Mouse (Mus musculus): ENCODE results near the gene Sez6l2.

Gene Sez6l2

DNA sequence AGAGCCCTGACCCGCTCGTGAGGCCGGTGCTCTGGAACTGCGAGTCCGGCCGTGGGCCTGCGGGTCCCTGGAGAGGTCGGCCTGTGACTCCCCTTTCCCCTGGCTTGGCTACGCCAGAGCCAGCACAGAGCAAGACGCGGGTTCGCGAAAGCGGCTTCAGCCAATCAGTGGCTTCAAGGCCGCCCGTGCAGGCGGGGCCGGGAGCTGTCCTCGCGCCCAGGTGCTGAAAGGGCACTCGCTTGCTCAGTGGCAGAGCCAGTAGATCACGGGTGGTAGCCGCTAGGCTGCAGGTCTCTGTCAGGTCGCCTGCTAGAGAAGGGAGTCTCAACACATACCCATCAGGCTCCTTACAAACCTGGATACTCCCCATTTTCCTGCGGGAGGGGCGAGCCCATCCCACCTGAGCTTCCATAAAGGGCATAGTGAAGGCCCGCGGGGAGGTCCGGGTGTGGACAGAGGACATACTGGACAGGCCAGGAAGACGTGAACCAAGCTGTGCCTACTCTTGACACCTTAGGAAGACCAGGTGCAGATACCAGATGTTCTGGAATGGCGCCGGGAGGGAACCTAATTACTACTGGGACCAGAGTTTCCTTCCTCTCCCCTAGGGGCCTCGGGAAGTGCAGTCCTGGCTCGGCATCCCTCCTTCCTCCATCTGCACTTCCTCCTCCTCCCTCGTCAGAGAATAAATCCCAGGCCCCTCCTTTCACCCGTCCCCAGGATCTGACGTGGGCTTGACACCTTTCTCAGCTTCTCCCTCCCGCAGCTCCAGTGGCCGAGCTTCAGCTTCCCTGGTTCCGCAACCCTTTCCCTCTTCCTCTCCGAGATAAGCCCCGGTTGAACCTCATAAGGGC, at the start of gene Sez6l2:
Gene Sez6l2, plus strand, starts transcription at position 771 of the 854 bp plus-strand sequence.
- in situ Hi-C loops (cut with MboI, MseI): loop anchor here (5.0 to 10.0 kb wide), 4 partner anchors 107 to 1365 kb away; partner anchors contain the start of gene 4930451I11Rik (in 1 of the 2)

- in situ Hi-C loops (cut with MboI, MseI): no loop called here
These were observed 44.8 kb upstream of the Sez6l2 start for GRCm38 (mm10) chr7:126905590-126905989.

DNA sequence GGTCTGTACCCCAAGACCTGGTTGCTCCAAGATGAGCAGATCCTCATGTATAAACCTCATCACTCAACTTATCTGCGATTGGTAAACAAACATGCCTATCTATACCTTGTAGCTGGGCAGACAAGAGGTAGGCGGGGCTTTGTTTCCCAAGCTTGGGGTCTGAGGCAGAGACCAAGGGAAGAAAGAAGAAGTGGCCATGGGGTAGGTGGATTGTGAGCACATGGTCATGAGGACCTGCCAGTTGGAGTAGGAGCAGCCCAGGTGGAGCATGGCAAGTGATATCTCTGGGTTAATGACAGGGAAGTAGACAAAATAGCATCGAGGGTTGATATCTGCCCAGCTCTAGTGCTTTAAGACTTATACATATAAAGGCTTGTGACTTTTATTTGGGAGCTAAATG, 35.5 kb upstream of the Sez6l2 start:
- in situ Hi-C loops (cut with MboI, MseI): loop anchor here in 1 of 2 experiments (10.0 kb wide), 1 partner anchor 100 kb away; no protein-coding TSS in a partner anchor

DNA sequence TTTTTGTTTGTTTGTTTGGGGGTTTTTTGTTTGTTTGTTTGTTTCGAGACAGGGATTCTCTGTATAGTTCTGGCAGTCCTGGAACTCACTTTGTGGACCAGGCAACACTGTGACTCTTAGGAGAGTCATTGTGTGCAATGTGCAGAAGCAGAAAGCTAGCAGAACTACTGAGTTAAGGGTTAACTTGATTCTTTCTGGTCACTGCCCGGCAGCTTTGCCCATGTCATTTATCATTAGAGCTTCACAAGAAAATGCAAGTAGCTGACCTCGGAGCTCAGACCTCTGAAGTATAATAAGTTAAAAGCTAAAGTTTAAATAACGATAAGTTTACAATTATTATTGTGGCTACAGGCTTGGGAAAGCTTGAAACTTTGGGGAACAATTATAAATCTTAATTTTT, 32.0 kb upstream of the Sez6l2 start:
- in situ Hi-C loops (cut with MboI, MseI): loop anchor here in 1 of 2 experiments (10.0 kb wide), 1 partner anchor 104 kb away; no protein-coding TSS in a partner anchor

- in situ Hi-C loops (cut with MboI, MseI): loop anchor here in 1 of 2 experiments (10.0 kb wide), 1 partner anchor 105 kb away; no protein-coding TSS in a partner anchor
These were observed 30.4 kb upstream of the Sez6l2 start for GRCm38 (mm10) chr7:126919973-126920372.

GRCm38 (mm10) chr7:126921563-126921962, 28.8 kb upstream of the Sez6l2 start:
- in situ Hi-C loops (cut with MboI, MseI): no loop called here

GRCm38 (mm10) chr7:126922624-126923060, 27.7 kb upstream of the Sez6l2 start, which contains the start of gene Tmem219:
Gene Tmem219 (minus strand): TSS chr7:126922917.
- in situ Hi-C loops (cut with MboI, MseI): no loop called here

GRCm38 (mm10) chr7:126923999-126924398, 26.4 kb upstream of the Sez6l2 start:
- in situ Hi-C loops (cut with MboI, MseI): no loop called here

DNA sequence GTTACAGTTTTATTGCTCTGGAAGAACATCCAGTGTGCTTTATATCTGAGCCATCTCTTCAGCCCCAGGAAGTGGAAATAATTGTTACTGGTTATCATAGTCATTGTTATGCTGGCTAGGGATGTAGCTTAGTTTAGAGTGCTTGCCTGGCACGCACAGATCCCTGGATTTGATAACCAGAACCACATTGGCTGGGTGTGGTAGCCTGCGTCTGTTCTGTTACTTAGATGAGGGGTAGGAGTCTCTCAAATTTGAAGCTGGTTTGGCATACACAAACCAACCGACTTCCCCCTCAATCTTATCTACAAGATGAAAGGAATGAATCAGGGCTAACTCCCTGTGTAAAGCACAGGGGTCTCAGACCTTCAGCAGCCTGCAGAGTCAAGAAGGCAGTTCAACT, 24.1 kb upstream of the Sez6l2 start:
- in situ Hi-C loops (cut with MboI, MseI): no loop called here

DNA sequence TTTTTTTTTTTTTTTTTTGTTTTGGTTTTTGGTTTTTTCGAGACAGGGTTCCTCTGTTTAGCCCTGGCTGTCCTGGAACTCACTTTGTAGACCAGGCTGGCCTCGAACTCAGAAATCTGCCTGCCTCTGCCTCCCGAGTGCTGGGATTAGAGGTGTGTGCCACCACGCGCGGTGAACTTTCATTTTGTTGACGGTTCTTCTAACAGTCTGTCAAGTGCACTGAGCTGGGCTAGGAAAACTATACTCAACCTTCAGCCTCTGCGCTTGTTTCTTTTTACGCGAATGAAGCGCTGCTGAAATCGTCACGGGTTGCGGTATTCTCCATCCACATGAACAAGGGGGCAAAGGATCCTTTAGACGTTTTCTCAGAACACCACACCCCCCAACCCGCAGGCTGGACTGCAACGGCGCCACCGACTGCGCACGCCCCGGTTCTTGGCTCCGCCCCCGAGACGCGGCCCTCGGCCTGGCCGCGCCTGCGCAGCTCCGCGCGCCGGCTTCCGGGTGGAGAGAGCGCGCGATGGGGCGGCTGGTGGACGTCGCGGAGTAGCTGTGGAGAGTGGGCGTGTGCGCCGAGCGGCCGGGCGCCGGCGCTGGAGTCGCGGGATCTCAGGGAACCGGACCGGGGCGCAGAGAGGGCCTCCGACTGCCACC, 21.9 kb upstream of the Sez6l2 start, which contains the start of gene Kctd13:
Gene Kctd13, plus strand, starts transcription at position 496 of the 654 bp plus-strand sequence.
- in situ Hi-C loops (cut with MboI, MseI): no loop called here

DNA sequence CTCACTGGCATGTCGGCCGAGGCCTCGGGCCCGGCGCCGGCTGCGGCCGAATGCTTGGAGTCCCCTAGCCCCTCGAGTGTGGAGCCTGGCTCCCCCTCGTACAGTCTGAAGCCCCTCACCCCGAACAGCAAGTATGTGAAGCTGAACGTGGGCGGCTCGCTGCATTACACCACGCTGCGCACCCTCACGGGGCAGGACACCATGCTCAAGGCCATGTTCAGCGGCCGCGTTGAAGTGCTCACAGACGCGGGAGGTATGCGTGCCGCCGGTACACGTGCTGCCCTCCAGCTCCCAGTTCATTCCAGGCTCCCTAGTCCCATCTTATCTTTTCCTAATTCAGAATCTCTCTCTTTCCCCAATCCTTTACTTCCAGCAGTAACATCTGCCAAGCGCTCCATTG, 21.3 kb upstream of the Sez6l2 start:
- in situ Hi-C loops (cut with MboI, MseI): no loop called here

DNA sequence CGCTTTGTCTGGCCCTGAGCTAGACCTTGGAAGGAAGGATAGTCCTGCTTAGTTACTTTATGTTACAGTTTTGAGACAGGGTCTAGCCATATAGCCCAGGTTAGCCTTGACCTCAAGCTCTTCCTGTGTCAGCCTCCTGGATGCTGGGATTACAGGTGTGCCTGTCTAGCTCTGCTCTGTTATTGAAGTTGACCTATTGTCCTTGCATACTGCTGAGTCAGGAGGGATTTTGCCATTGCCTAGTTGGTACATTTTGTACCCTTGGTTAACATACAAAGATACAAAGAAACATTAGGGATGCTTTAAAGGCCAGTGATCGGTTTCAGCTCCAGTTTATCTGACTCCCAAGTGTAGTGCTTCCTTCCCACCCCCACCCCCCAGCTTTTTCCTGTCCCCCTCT, 17.7 kb upstream of the Sez6l2 start:
- in situ Hi-C loops (cut with MboI, MseI): loop anchor here in 1 of 2 experiments (5.0 kb wide), 1 partner anchor 45 kb away; no protein-coding TSS in a partner anchor

DNA sequence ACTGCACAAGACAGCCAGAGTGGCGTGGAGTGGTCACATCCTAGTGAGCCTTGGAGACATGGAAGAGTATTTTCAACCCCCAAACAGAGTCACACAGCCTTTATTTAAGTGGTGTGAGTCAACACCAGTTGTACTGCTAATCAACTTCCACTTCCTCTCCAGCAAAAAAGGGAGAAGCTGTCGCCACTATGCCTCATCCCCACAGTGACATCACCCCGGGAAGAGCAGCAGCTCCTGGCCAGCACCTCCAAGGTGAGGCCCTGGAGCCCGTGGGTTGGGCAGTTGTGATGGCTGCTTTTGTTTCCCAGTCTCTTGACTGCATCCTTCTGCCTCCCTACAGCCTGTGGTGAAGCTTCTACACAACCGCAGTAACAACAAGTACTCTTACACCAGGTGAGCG, 9.2 kb upstream of the Sez6l2 start:
- in situ Hi-C loops (cut with MboI, MseI): no loop called here

- in situ Hi-C loops (cut with MboI, MseI): no loop called here
These were observed 8.6 kb upstream of the Sez6l2 start for GRCm38 (mm10) chr7:126941801-126942200.

DNA sequence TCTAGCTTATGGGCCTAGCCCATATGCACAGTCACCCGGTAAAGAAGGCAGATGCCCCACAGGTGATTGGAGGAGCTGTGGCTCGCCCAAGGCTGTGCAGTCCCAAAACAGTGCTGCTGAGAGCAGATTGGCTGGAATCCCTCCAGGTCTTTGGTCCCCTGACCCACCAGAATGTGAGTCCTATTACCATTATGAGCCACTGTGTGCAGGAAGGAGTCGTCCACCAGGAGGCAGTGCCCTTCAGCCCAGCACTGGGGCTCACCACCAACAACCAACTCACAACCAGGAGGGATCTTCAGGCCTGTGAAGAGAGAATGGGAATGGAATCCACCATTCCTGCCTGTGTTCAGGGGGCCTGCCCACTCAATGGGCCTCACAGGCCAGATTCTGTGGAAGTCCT, 3.8 kb upstream of the Sez6l2 start:
- in situ Hi-C loops (cut with MboI, MseI): loop anchor here in 1 of 2 experiments (5.0 kb wide), 1 partner anchor 156 kb away; no protein-coding TSS in a partner anchor

DNA sequence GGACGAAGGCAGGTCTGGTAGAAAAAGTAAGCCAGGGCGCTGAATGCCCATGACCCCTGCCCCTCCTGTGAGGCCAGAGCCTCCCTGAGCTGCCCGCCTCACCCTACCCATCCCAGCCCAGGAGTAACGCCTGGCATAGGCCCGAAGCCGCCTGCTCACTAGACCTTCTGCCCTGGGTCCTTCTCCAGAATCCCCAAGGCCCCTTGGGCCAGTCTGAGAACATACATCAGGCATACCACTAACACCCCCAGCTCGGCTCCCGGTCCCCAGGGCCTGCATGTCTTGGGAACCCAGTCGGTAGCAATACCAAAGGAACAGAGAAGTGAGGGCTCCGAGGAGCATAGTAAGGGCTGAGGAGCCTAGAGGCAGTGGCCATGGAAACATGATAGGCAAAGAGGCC, 1.7 kb upstream of the Sez6l2 start:
- in situ Hi-C loops (cut with MboI, MseI): loop anchor here in 1 of 2 experiments (5.0 kb wide), 1 partner anchor 154 kb away; no protein-coding TSS in a partner anchor

DNA sequence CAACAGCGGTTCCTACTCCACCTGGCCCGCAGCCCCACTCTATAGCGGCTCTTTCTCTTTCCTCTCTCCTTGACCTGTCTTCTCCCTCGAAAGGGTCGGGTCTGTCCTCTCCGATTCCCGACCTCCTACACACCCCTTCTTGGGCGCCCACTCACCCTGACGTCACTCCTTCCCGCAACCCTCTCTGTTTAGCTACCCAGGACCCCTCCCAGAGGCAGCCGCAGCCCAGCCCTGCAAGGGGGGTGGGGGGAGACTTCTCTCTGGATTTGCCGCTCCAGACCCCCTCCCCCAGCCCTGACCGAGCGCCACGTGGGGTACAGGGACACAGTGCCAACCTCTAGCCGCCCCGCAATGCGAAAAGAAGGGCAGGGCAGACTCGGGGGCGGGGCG, 965 bp upstream of the Sez6l2 start, which contains the start of gene Asphd1:
Gene Asphd1, minus strand, starts transcription at position 180 of the 390 bp plus-strand sequence.
- in situ Hi-C loops (cut with MboI, MseI): loop anchor here in 1 of 2 experiments (5.0 kb wide), 1 partner anchor 153 kb away; no protein-coding TSS in a partner anchor

DNA sequence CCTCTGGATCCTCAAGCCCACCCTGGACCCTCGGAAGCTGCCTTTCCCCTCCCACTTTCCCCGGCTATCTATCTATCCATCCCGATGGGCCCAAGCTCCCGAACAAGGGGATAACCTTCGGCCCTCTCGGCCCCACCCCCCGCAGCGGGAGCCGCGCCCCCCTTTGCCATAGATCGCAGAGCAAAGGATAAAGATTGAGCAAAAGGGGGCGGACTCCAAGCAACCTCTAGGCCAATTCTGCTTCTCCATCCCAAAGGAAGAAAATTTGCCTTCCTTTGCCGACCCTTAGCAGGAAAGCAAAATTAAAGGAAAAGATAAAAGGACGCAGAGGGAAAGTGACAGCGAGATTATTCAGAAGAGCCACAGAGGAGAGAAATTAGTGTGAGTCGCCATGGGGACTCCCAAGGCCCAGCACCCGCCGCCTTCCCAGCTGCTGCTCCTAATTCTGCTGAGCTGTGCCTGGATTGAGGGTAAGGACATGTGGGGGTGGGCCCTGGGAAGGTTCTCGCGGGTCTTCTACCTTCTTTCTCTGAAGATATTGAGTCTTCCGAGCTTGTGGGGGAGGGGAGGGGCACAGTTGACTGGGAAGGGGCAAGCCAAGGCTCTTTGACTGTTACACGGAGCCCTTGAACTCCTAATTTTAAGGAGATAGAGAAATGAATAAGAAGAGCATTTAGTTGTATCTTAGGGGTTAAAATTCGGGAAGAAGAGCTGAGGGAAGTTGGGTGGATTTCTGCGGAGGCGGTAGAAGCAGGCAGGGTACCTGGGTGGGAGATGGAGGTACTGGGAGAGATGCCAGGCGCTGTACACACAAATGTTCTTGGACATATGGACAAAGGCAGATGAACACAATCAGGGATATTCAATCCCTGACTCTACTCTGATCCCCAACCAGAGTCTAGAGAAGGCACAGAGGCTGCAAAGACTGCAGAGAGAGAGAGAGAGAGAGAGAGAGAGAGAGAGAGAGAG, 568 bp downstream of the Sez6l2 start:
- in situ Hi-C loops (cut with MboI, MseI): loop anchor here in 1 of 2 experiments (5.0 to 10.0 kb wide), 3 partner anchors 106 to 1364 kb away; partner anchors contain the start of gene 4930451I11Rik

- in situ Hi-C loops (cut with MboI, MseI): loop anchor here in 1 of 2 experiments (5.0 to 10.0 kb wide), 3 partner anchors 106 to 1363 kb away; partner anchors contain the start of gene 4930451I11Rik
These were observed 1.4 kb downstream of the Sez6l2 start for GRCm38 (mm10) chr7:126951741-126952140.

DNA sequence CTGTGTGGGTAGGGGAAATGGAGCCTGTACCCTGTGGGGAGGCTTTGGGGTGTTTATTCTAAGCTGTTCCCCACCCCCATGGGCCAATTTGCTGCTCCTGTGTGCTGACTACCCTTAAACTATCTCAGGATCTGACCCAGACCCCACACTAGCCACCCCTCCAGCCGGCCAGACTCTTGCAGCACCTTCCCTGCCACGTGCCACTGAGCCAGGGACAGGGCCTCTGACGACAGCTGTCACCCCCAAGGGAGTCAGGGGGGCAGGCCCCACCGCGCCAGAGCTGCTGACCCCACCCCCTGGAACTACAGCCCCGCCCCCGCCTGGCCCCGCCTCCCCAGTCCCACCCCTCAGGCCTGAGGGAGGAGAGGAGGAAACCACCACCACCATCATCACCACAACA, 2.3 kb downstream of the Sez6l2 start:
- in situ Hi-C loops (cut with MboI, MseI): loop anchor here in 1 of 2 experiments (5.0 to 10.0 kb wide), 3 partner anchors 105 to 1362 kb away; partner anchors contain the start of gene 4930451I11Rik
